28 mouse cellular contexts compared by ENCODE assay signal in genomic region chr19:45142531-45142930, GRCm38 (mm10). TPM values are rescaled to one million over a fixed set of nuclear protein-coding genes. Genes with fewer than 3 reads are reported as not detected.
DNase-seq lines count a peak whose midpoint lies in the region; ATAC-seq and TF ChIP-seq lines count a peak whose summit lies in the region.
"Had no signal": no experiment of that assay in that cellular context is flagged by ENCODE, and none has a peak within 500 bp of the region (broad histone marks: within the 10 kb centered on the region; RNA-seq: fewer than 3 reads in every experiment).

No protein-coding gene starts in this region.

- no peaks in the 10 kb centered on the region for H3K9me3 ChIP-seq in midbrain, embryonic 11.5 days (ENCODE audit: control insufficient read depth, low read length)
- H3K9me3 ChIP-seq in midbrain, postnatal 0 days (ENCODE audit: low read length): no peaks in the 10 kb centered on the region
- H3K9me3 ChIP-seq in E14TG2a.4 (ENCODE audit: low read length): no peaks in the 10 kb centered on the region
- H3K9me3 ChIP-seq in heart, embryonic 11.5 days (replicated peaks; ENCODE audit: control insufficient read depth, low read length): no peaks in the 10 kb centered on the region
- H3K9me3 ChIP-seq: embryonic facial prominence, embryonic 10.5 days; embryonic facial prominence, embryonic 12.5 days; forebrain, embryonic 13.5 days; forebrain, embryonic 15.5 days; G1E had no signal

- no peak overlapping the region for H3K27ac ChIP-seq in midbrain, embryonic 11.5 days (ENCODE audit: low read depth, low read length)
- H3K27ac ChIP-seq in midbrain, postnatal 0 days (ENCODE audit: low read depth, low read length): no peak overlapping the region
- H3K27ac ChIP-seq in heart, embryonic 11.5 days (ENCODE audit: low read depth, low read length): no peak overlapping the region
- H3K27ac ChIP-seq: embryonic facial prominence, embryonic 10.5 days; embryonic facial prominence, embryonic 12.5 days; forebrain, embryonic 13.5 days; forebrain, embryonic 15.5 days had no signal

- ATAC-seq in midbrain, embryonic 11.5 days (ENCODE audit: low FRiP score): no peak
- no peak for ATAC-seq in midbrain, postnatal 0 days (ENCODE audit: low FRiP score)
- ATAC-seq in heart, embryonic 11.5 days (replicated peaks; ENCODE audit: insufficient number of reproducible peaks, low FRiP score, low TSS enrichment): no peak
- ATAC-seq: activated CD4-positive, CD25-positive, alpha-beta regulatory T cell, adult 4 months; CD4-positive, CD25-positive, alpha-beta regulatory T cell, adult 4 months; forebrain, embryonic 13.5 days; forebrain, embryonic 15.5 days; Patski had no signal

- H3K27me3 ChIP-seq in midbrain, embryonic 11.5 days (ENCODE audit: control insufficient read depth, insufficient read depth, low read length): peaks cover 95% of the 10 kb centered on the region
- H3K27me3 ChIP-seq in midbrain, postnatal 0 days (ENCODE audit: insufficient read depth, low read length): peaks cover 82% of the 10 kb centered on the region
- peaks cover 92% of the 10 kb centered on the region for H3K27me3 ChIP-seq in E14TG2a.4 (ENCODE audit: insufficient read depth, low read length)
- H3K27me3 ChIP-seq in heart, embryonic 11.5 days (ENCODE audit: control insufficient read depth, insufficient read depth, low read length): peaks cover 86% of the 10 kb centered on the region

- no peak overlapping the region for H3K4me2 ChIP-seq in midbrain, embryonic 11.5 days
- H3K4me2 ChIP-seq in midbrain, postnatal 0 days (ENCODE audit: low read depth, low read length, poor library complexity, severe bottlenecking): no peak overlapping the region
- H3K4me2 ChIP-seq in heart, embryonic 11.5 days: no peak overlapping the region

- WGBS in midbrain, embryonic 11.5 days: 7% methylated on average over 3 of the region's 3 CpGs
- 8% methylated on average over 3 of the region's 3 CpGs for WGBS in midbrain, postnatal 0 days
- 18% methylated on average over 3 of the region's 3 CpGs for WGBS in heart, embryonic 11.5 days (ENCODE audit: insufficient replicate concordance)

- no peak overlapping the region for H3K9ac ChIP-seq in midbrain, embryonic 11.5 days (ENCODE audit: low read length)
- H3K9ac ChIP-seq in midbrain, postnatal 0 days (replicated peaks; ENCODE audit: low read length, poor library complexity, severe bottlenecking): no peak overlapping the region
- no peak overlapping the region for H3K9ac ChIP-seq in heart, embryonic 11.5 days (ENCODE audit: low read depth, low read length)
- H3K9ac ChIP-seq: embryonic facial prominence, embryonic 12.5 days; forebrain, embryonic 13.5 days; forebrain, embryonic 15.5 days had no signal

- H3K36me3 ChIP-seq in midbrain, embryonic 11.5 days (ENCODE audit: control insufficient read depth, insufficient read depth, low read length): no peaks in the 10 kb centered on the region
- H3K36me3 ChIP-seq in midbrain, postnatal 0 days (ENCODE audit: insufficient read depth, low read length): no peaks in the 10 kb centered on the region
- no peaks in the 10 kb centered on the region for H3K36me3 ChIP-seq in E14TG2a.4 (ENCODE audit: insufficient read depth, low read length)
- no peaks in the 10 kb centered on the region for H3K36me3 ChIP-seq in heart, embryonic 11.5 days (ENCODE audit: control insufficient read depth, insufficient read depth, low read length)
- H3K36me3 ChIP-seq: embryonic facial prominence, embryonic 10.5 days; embryonic facial prominence, embryonic 12.5 days; forebrain, embryonic 15.5 days; G1E had no signal

- peaks cover 8% of the 10 kb centered on the region; the same call in 1 of the 2 replicates for H3K4me1 ChIP-seq in midbrain, embryonic 11.5 days (ENCODE audit: control insufficient read depth, insufficient read depth, low read length)
- H3K4me1 ChIP-seq in midbrain, postnatal 0 days (ENCODE audit: insufficient read depth, low read length): 0 out of 2 replicates have a peak, but pooled peaks cover 2% of the 10 kb centered on the region
- peaks cover 72% of the 10 kb centered on the region for H3K4me1 ChIP-seq in E14TG2a.4 (replicated peaks; ENCODE audit: low read depth, low read length)
- no peaks in the 10 kb centered on the region for H3K4me1 ChIP-seq in heart, embryonic 11.5 days (ENCODE audit: control insufficient read depth, insufficient read depth, low read length)

- TF ChIP-seq CTCF in midbrain, postnatal 0 days (IDR thresholded peaks at IDR 0.05): no peak
- TF ChIP-seq CTCF in E14TG2a.4 (conservative IDR thresholded peaks at IDR 0.05; ENCODE audit: low read length): no peak

- DNase-seq in midbrain, embryonic 11.5 days (ENCODE audit: low spot score, missing footprints): peak; percentile 87
- DNase-seq in midbrain, postnatal 0 days (ENCODE audit: low spot score): no peak
- DNase-seq in R1 (ENCODE audit: low read depth, low spot score): peak; percentile 44
- no peak for DNase-seq in layer of hippocampus, adult 9-10 months (ENCODE audit: low spot score)
- DNase-seq: adrenal gland, adult 8-10 months; adrenal gland, postnatal 14 days; adrenal gland, postnatal 36 days; B cell, adult 2 months; cerebellum, adult 11-12 months; cerebellum, adult 2 months; cerebellum, adult 9-10 months; cerebellum, postnatal 10 days; cerebellum, postnatal 25 days had no signal

- no peak overlapping the region for H3K4me3 ChIP-seq in midbrain, embryonic 11.5 days (ENCODE audit: low read depth, low read length)
- no peak overlapping the region for H3K4me3 ChIP-seq in midbrain, postnatal 0 days (ENCODE audit: low read depth, low read length)
- peak overlapping the region; percentile 75; the same call in 1 of the 2 replicates for H3K4me3 ChIP-seq in E14TG2a.4 (replicated peaks; ENCODE audit: low read length)
- no peak overlapping the region for H3K4me3 ChIP-seq in heart, embryonic 11.5 days (ENCODE audit: low read depth, low read length)

RNA-seq across cellular contexts. Expression of gene Tlx1, which starts 7.9 kb away (rescaled TPM):
- polyA plus RNA-seq in midbrain, embryonic 11.5 days (2014; fragmentation: Nextera tagmentation; extraction: Ambion mirVana): 0.27 and 0.32 TPM in 2 replicates
- total RNA-seq in midbrain, postnatal 0 days (2014; rRNA removed): not detected in 2 replicates
- polyA plus RNA-seq in midbrain, postnatal 0 days (2015; fragmentation: Nextera tagmentation; extraction: Ambion mirVana): not detected in 2 replicates
- 0.45 and 1.0 TPM in 2 replicates for polyA plus RNA-seq in heart, embryonic 11.5 days (2014; fragmentation: Nextera tagmentation; extraction: Ambion mirVana)
- total RNA-seq: adrenal gland, adult 18-20 months; adrenal gland, adult 8-10 months; adrenal gland, postnatal 36 days; CH12.LX had no signal
- polyA plus RNA-seq: activated CD4-positive, CD25-positive, alpha-beta regulatory T cell, adult 4 months; CD4-positive, CD25-positive, alpha-beta regulatory T cell, adult 4 months; cortical plate, adult 2 months; forebrain, embryonic 11.5 days; forebrain, embryonic 15.5 days; frontal cortex, adult 2 months; G1E; Patski had no signal

Comparison
In these comparisons a context has a peak if more than half of its experiments do, and no peak if none do; other contexts are left out.
1. DNase-seq: peak in midbrain, embryonic 11.5 days (single experiment) and R1 (single experiment); none in midbrain, postnatal 0 days (single experiment) and layer of hippocampus, adult 9-10 months (single experiment).